Mouse (Mus musculus) cerebellum, adult 11-12 months (tissue): ENCODE measurements at regions not wholly inside any gene's neighbourhood (a gene's known extent, or its start where the extent isn't known, plus 50 kb on each side); places are given as distances from the start of the nearest gene placed in this dataset.

ENCODE experiments used
- DNase-seq: peaks from one replicate; pipeline ENCODE4 v3.0.0; 2022

DNA sequence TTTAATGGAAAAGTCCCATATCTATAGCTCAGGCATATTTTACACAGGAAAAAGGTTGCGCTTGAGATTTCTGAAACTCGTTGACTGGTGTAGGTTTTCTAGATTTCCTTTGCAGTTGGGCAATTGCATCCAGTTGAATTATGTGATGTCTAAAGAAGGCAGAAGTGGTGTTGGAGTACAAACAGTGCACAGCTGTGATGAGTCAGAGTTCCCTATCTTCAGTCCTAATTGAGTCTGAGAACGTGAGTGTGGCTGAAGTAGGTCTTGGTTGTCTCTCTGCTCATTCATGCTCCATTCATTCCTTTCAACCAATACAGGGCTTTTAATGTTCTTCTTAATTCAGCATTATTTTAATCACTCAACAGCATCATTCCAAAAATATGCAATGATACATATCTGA is 142.9 kb upstream of the Dpyd start:
- DNase-seq, result no peak

DNA sequence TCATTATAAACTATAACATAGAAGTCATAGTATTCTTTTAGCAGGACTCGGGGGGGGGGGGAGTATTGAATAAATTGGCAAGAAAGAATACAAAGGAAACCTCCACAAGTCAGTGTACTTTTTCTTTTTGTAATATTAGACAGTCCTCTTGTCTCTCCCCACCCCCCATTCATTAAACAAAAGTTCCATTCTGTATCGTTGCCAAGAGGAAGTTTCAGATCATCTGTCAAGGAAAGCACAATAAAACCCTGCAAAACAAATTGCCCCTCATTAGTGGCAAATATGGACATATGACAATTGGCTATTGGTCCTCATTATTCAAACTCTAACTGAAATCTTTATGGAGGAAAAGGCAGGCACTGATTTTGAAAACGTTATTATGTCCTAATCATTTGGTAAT is 140.2 kb upstream of the Dpyd start:
- DNase-seq, result no peak

DNA sequence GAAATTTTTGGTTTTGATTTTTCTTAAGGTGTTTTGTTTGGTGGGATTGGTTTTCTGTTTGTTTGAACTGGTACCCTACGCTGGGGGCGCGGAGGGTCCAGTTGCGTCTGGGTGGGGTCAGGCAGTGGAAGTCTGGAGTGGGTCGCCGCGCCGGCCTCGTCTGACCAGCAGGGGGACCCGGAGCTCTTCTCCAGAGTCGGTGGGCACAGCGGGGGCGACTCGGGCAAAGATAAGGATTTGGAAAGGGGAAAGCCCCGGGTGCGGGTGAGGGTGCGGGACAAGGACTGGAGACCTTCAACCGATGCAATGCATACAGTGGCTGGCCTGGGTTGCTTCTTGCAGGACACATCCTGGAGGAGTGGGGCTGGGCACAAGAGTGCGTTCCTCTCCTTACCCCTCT is 136.2 kb upstream of the Dpyd start:
- no peak for DNase-seq

DNA sequence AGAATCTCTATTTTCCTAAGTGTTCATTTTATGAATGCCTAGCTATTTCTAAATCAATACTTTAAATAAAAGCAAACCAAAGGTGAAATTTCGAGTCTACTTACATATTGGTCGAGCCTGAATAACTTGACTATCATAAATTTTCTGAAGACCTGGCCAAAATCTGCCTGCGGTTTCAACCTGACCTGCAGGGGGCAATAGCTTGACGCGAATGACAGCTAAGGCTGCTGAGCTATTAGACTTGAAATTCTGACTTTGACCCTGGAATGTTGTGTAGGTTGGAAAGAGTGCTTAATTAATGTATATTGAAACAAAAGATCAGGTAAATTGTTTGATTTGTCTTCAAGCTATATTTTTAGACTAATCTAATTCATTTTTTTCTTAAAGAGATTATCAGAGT is 133.4 kb upstream of the Dpyd start:
- no peak for DNase-seq

DNA sequence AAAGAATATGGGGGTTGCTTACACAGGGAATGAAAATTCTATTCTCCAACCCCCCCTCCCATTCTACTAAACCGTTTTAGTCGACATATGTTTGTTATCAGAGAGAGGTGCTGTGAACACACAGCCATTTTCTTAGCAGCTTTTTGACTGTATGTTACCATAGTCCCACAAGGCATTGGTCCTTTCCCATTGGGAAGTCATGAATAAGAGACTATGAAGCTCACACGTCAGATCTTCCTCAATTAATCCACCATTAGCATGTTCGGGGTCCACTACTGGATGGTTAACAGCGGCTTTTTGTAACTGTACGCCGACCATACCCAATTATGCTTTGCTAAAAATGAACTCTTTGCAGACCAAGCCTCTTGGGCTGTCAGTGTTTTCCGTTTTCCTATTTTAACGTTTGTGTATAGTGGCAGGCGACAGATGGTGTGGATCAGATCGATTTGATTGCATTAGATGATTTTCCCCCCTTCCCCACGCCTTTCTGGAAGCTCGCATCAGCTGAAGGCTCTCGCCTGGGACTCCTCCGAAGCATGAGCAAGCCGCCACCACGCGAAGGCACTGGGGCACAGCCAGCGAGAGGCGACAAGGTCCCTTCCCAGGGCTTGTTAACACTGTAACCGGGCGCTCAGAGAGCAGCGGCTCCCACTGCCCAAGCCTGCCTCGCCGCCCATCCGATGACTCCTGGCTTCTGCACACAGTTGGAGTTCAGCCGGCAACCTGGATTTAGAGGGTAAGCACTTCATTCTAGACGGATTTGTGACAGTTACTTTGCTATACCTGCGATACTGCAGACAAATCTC is 131.9 kb upstream of the Dpyd start:
- peak; percentile 33 for DNase-seq

DNA sequence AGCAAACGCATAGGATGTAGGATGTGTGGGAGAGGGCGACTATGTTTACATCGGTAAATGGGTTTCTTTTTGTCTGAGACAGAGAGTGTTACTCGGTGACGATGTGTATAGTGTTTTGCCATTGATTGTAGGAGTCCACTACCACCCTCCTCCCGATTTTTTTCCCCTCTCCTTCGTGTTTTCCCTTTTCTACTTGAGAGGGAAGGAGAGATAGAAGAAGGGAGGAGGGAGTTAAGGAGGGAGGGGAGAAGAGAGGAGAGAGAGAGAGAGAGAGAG is 131.4 kb upstream of the Dpyd start:
- no peak for DNase-seq

DNA sequence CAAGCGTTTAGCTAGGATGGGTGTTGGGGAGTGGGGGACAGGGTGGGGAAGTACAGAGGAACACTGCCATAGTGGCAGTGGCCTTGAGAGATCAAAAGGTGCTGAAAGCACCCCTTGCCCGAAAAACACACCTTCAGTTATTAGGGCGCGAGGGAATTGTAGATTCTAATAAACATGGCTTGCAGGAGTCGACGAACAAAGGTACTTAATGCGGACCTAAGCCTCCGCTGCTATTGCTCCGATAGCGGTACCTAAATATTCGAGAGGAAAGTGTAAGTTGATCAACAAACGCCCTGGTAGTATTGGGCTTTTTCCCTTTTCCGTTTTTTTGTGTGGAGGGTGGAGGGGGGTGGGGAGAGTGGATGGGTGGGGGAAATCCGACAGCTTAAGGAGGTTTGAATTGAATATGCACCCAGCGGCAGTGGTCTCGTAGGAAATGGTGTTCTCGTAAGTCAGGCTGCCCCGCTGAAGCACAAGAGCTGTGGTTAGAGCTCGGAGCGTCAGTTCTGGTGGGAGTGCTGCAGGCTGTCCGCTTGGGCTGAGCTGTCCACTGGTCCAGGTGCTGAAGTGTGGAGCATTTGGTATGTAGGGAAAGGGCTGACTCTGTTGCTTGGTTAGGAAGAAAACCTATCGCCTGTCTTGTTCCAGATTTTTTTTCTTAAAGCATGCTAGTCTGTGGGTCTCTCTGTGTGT is 130.8 kb upstream of the Dpyd start:
- no peak for DNase-seq

DNA sequence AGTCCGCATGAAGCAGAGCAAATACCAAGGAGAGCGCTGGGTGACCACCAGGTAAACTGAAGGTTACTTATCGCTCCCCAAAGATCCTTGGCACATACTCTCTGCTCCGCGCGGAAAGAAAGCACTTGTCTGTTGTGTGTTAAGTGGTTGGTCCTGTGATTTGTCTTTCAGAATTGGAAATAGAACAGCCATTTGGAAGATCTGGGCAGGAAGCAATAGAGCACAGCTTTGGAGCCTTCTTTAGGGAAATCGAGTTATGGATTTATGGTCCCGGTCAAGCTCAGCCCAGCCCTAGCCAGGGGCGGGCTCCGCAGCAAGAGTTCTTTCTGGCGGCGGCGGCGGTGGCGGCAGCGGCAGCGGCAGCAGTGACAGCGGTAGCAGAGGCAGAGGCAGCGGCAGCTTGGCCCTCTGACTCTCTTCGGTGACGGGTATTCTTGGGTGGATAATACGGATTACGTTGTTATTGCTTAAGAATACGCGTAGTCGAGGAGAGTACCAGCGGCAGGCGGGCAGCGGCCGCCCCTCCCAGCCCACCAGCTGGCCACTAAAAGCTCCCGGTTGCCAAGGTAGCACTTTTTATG is 128.4 kb upstream of the Dpyd start:
- DNase-seq, result no peak

DNA sequence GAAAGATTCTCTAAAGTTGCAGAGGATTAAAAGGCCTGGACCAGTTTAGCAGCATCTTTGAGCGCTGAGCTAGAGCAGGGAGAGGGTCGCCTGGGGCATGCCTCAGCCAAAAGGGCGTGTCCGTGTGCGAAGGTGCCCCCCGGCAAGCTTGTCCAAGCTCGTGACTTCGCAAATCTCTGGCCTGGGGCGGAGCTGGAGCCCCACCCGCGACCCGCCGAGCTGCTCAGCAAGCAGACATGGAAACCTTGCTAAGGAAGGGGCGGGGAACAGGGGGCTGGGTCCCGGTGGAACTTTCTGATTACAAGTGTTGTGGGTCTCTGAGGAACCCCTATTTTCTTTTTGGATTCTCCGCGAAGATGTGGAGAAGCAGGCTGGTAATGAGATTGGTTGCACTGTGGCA is 127.6 kb upstream of the Dpyd start:
- no peak for DNase-seq

DNA sequence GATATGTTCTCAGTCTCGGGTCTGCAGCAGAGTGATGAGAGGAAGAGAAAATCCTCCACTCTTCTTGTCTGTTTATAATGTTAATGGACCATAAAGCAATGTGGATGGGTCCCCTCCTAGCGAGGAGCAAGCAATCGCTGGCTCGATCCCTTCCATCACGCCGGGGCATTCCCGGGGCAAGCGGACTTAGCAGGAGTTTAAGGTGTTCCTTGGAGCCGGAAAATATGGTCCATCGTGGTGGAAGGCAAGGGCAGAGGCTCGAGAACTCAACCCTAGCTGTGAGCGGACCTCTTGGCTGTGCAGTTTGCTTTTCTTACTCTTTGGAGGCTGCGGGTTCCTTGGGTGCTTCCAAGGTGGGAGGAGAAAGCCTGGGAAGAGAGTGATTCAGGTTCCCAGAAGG is 127.1 kb upstream of the Dpyd start:
- no peak for DNase-seq

DNA sequence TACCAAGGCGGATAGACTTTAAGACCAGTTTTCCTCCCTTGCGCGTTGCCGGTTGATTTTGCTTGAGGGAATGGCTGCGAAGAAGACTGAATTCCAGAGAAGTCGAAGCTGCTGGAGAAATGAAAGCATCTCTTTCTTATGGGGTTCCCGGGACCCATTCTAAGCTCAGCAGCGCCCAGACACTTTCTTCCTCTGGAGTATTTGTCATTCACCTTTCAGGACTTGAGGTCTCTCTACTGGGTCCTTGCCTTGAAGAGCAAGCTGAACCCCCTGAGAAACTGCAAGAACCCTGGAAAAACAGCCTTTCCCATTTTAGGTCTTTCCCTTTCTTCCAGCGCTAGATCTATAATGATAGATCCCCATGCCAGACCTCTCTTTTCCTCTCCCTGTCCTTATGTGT is 126.7 kb upstream of the Dpyd start:
- no peak for DNase-seq

DNA sequence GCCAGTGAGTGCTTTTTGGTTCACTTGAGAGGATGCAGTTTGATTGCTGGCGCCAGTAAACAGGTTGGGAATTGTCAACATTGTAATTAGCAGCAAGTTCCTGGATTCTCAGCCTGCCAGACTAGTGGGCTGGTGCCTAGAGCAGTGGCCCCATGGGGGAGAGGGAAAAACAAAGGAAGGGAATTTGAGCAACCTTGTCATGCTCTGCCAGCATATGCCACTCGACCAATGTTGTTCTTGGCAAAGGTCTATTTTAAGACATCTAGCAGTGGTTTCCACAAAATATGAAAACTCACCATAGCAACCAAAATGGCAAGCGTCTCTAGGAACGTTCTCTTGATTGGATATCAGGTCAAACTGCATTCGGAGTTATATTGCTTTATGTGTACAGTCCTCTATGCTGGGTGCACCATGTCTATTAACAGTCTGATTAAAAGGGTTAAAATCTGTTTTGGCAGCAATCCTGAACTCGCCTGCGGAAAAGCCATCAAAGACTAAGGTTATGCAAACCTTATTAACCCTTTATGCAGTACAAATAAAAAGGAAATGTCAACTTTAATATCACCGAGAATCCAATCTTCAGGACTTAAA is 118.1 kb upstream of the Dpyd start:
- DNase-seq, result no peak

DNA sequence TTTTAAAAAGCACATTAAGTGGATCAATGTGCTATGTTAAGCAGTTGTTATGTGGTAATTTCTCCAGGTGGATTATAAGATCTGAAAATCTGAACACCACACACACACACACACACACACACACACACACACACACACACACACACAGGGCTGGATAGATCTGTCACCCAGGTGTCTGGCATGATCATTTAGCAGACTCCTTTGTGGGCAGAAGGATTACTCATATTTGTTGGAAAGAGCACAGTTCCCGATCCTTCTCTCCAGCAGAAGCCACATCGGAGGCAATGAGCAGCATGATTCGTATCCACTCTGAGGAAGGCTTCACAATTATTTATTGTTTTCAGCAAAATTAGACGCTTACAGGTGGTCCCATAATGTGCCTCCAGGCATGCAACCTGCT is 116.6 kb upstream of the Dpyd start:
- DNase-seq, result no peak

DNA sequence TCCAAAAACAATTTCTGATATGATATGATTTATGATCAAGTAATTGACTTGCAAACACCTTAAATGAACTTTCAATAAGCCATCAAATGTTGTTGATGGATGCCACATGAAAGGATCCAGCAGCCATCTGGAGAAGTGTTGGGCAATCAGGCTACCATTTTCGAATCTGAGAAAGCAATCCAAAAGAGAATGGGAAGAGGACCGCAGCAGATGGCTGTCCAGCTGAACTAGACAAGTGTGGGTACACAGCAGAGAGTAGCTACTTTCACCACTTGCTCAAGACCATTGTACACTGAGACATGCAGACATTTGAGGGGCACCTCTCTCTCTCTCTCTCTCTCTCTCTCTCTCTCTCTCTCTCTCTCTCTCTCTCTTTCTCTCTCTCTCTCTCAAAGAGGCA is 102.3 kb upstream of the Dpyd start:
- DNase-seq, result no peak

DNA sequence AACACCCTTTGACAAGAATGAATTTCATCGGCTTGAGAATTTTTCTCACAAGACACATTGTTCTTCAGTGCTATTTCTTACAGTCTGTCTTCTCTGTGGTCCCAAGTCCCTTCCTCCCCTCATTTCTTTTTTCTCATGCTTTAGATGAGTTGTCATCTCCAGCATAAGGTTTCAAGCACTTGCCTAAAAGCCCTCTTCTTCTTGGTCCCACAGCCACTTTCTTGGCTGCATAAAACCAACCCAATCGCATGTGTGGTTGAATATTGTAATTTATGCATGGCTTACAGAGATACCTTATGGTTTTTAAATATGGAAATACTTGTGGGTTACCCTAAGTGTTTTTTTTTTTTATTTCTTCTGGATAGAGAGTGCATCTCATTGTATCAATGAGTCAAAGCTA is 96.3 kb upstream of the Dpyd start:
- no peak for DNase-seq

DNA sequence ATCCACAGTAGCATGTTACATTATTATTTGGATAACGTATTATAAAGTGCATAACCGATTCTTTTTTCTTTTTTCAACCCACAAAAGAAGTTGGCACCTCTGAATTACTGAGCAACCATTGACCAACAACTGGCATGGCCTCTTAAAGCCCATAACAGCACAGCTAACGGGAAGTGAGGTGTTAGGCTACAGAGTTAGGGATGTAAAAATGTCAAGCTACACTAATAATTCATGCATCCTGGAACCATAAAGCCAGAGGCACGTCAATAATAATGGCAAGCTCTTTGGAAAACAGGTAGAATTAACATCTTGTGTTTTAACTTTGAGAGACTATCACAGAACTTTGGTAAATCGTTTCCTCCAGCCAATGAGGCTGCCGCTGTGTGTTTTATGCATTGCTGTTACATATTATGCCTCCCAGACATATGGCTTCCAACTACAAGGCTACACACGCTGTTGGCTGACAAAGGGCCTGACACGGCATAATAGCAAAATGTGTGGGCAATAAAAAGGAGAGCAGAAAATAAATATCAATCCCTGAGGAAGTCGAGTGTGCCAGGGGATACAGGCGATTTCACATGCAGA is 89.6 kb upstream of the Dpyd start:
- no peak for DNase-seq

DNA sequence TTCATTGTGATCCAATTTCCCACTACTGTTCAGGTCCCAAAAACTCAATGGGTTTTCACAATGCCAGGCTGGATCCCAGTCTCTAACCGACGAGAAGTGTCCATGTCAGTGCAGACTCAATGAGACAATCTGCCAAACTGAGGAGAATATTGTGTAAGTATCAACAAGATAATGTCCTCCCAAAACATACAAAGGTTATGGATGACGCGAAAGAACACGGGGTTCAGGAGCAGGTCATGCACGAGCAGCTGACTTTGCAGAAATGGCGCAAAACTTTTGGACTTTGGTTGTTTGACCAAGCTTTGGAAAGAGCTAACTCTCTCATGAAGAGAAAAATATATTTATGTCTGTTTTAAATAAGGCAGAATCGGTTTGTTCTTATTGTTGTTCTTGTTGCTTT is 83.9 kb upstream of the Dpyd start:
- no peak for DNase-seq

DNA sequence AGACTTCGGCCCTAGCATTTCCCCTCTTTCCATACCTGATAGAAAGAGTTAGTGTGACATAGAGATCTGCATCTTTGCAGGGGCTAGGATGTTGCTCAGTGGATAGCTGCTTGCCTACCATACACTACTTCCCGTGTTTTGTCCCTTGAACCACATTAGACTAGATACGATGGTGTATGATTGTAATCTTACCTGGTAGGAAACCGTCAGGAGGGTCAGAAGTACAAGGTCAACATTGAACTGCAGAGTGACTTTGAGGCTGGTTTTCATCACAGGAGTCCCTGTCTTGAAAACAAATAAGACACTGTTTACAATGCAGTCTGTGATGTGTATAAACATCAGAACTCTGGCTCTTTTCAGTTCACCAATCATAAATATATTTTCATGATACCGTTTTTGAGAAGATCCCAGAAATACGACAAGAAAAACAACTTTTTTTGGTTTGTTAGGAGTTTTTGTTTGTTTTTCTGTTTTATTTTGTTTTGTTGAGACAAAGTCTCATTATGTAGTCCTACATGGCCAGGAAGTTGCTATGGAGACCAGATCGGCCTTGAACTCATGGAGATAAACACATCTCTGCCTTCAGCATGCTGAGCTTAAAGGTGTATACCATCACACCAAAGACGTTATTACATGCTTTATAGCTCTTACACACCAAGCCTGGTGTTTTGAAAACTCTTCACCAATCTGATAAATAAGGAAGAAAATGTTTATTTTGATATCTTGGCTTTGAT is 81.2 kb upstream of the Dpyd start:
- no peak for DNase-seq

DNA sequence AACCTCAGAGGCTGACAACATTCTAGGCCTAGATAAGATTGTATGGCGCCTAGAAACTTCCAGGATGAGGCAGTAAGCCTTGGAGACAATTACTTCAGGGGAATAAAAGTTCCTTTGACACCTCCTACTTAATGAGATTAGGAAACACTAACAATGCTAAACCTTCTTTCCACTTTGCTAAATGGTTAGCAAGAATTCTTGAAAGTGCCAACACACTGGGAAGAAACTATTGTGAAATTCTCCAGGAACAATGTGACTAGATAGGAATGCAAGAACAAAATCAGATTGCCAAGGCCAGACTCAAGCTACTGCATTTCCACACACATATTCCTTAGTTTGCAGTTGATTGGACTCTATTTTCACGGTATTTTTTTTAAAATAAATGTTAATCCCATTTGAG is 76.0 kb upstream of the Dpyd start:
- DNase-seq, result no peak

DNA sequence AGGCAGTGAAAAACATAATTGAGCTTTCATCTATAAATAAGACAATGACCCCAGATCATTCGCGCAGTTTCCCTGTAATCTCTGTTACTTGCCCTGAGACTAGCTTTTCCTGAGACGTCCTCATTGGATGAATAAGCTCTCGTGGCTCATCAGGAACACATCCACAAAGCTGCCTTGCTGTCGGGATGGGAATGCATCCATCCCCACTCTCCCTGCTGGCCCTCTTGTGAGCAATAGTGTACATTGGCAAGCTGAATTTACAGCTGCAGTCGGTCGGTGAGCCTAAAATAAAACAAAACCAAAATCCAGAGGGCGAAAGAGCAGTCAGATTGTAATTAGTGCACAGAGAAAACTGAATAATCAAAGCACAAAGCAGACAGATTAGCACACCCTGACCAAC is 74.5 kb upstream of the Dpyd start:
- DNase-seq, result no peak

DNA sequence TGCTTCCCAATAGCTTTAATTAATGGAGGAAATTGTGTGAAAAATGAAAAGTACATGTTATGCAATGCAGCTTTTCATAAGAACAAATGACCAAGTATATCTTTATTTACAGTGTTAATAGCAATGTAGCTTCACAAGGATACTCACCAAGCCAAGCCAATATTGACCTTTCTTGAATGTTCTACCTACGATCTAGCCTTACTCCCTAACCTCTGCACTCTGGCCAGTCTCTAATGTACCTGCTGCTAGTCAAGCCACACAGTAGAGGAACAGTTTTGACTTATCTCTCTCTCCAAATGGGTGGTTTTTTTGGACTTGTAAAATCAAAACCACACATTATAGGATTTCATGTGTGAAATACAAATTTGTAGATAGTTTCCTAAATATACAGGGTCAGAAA is 70.8 kb upstream of the Dpyd start:
- no peak for DNase-seq

DNA sequence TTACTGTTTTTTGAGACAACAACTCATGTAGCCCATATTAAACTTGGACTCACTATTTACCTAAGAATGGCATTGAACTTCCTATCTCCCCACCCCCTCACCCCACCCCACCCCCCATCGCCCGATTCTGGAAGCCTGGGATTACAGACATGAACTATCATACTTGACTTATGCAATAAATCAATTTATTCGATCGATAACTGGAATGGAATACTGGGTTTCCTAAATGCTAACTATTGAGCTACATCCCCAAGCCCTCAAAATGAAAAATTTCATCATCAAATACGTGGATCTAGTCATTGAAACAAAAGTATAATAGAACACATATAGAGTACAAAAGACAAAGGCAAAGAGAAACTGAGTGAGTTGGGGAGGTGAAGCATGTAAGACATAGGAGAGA is 70.1 kb upstream of the Dpyd start:
- DNase-seq, result no peak

DNA sequence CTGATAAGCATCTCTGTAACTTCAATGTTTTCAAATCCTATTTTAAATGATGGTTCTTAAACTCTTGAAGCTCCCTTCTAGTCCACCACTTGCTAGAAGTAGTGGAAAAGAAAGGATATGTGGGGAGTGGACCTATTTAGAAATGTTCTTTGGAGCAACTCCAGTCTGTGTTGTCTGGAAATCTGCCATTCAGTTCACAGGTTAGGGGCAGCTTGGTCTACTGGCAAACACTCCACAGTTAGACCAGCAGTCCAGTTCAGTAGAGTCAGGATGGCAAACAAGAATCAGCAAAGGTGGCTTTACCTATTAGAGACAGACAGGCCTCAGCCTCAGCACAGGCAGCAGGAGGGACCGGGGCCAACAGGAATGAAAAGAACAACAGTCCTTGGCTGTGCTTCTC is 67.3 kb upstream of the Dpyd start:
- no peak for DNase-seq
